Mouse (Mus musculus): ENCODE data around the gene Gbf1.
"Not testable (repeated sequence)": the region's sequence is repeated elsewhere in the genome, so short reads cannot be mapped to it uniquely, and the experiment has no call there.

The Gbf1 gene

GRCm38 (mm10) chr19:46147511-46148371 is 4.6 kb upstream of the Gbf1 start, which contains the start of gene Pitx3:
TSS of gene Pitx3 (minus strand) at chr19:46148326.
- DNase-seq (ENCODE audit: low read depth, low spot score), result no peak

GRCm38 (mm10) chr19:46148372-46148760 is 3.9 kb upstream of the Gbf1 start:
- peak; percentile 91 for DNase-seq (ENCODE audit: low read depth, low spot score)

GRCm38 (mm10) chr19:46149091-46149490 is 3.2 kb upstream of the Gbf1 start:
- DNase-seq (ENCODE audit: low read depth, low spot score), result no peak

- no peak for DNase-seq (ENCODE audit: low read depth, low spot score)
Observed at GRCm38 (mm10) chr19:46165950-46166349, 13.6 kb downstream of the Gbf1 start.

GRCm38 (mm10) chr19:46167169-46167568 is 14.9 kb downstream of the Gbf1 start:
- DNase-seq (ENCODE audit: low read depth, low spot score), result not testable (repeated sequence)

- no peak for DNase-seq (ENCODE audit: low read depth, low spot score)
Observed at GRCm38 (mm10) chr19:46169396-46169795, 17.1 kb downstream of the Gbf1 start.

GRCm38 (mm10) chr19:46169913-46170312 is 17.6 kb downstream of the Gbf1 start:
- DNase-seq (ENCODE audit: low read depth, low spot score), result no peak

- DNase-seq (ENCODE audit: low read depth, low spot score), result no peak
Observed at GRCm38 (mm10) chr19:46172541-46172940, 20.2 kb downstream of the Gbf1 start.

- DNase-seq (ENCODE audit: low read depth, low spot score), result no peak
Observed at GRCm38 (mm10) chr19:46175173-46175572, 22.9 kb downstream of the Gbf1 start.

- DNase-seq (ENCODE audit: low read depth, low spot score), result no peak
Observed at GRCm38 (mm10) chr19:46177046-46177445, 24.7 kb downstream of the Gbf1 start.

GRCm38 (mm10) chr19:46180274-46180673 is 28.0 kb downstream of the Gbf1 start:
- no peak for DNase-seq (ENCODE audit: low read depth, low spot score)

- no peak for DNase-seq (ENCODE audit: low read depth, low spot score)
Observed at GRCm38 (mm10) chr19:46182241-46182640, 29.9 kb downstream of the Gbf1 start.

- DNase-seq (ENCODE audit: low read depth, low spot score), result peak; percentile 8
Observed at GRCm38 (mm10) chr19:46186611-46187010, 34.3 kb downstream of the Gbf1 start.

- DNase-seq (ENCODE audit: low read depth, low spot score), result no peak
Observed at GRCm38 (mm10) chr19:46187203-46187602, 34.9 kb downstream of the Gbf1 start.

- no peak for DNase-seq (ENCODE audit: low read depth, low spot score)
Observed at GRCm38 (mm10) chr19:46198293-46198692, 46.0 kb downstream of the Gbf1 start.

GRCm38 (mm10) chr19:46198891-46199290 is 46.6 kb downstream of the Gbf1 start:
- DNase-seq (ENCODE audit: low read depth, low spot score), result no peak

GRCm38 (mm10) chr19:46204166-46204565 is 51.9 kb downstream of the Gbf1 start:
- DNase-seq (ENCODE audit: low read depth, low spot score), result no peak

GRCm38 (mm10) chr19:46205680-46206079 is 53.4 kb downstream of the Gbf1 start:
- no peak for DNase-seq (ENCODE audit: low read depth, low spot score)

- DNase-seq (ENCODE audit: low read depth, low spot score), result no peak
Observed at GRCm38 (mm10) chr19:46210951-46211350, 58.6 kb downstream of the Gbf1 start.

- no peak for DNase-seq (ENCODE audit: low read depth, low spot score)
Observed at GRCm38 (mm10) chr19:46214541-46214940, 62.2 kb downstream of the Gbf1 start.

GRCm38 (mm10) chr19:46215401-46215800 is 63.1 kb downstream of the Gbf1 start:
- DNase-seq (ENCODE audit: low read depth, low spot score), result no peak

- no peak for DNase-seq (ENCODE audit: low read depth, low spot score)
Observed at GRCm38 (mm10) chr19:46216716-46217115, 64.4 kb downstream of the Gbf1 start.

GRCm38 (mm10) chr19:46217347-46217746 is 65.0 kb downstream of the Gbf1 start:
- not testable (repeated sequence) for DNase-seq (ENCODE audit: low read depth, low spot score)

All from forelimb bud, embryonic 11.5 days (tissue).